Mouse (Mus musculus): ENCODE results near the gene Cnksr1. TPM values are rescaled to one million over a fixed set of nuclear protein-coding genes. Genes with fewer than 3 reads are reported as not detected.

Gene Cnksr1
- polyA plus RNA-seq, 1 experiment from 2014 or later: 0.20 TPM

DNA sequence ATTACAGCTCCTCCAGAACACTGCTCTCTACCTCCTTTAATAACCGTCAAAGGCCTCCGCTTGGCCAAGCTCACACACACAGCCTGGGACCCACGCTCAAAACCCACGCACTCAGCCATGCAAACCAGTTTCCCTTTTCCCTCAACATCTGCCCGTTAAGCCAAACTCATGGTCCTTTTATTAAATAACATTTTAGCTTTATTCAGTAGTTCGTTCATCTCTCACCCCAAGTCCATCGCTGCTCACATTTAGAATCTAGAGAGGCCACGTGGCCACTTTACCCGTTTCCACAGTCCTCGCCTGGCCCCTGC, 12.7 kb upstream of the Cnksr1 start:
- no peaks in the 10 kb centered on the region for H3K36me3 ChIP-seq (replicated peaks; ENCODE audit: insufficient read depth, low read length)
- peak overlapping the region; percentile 37 for H3K4me3 ChIP-seq (ENCODE audit: low read depth, low read length)
- TF ChIP-seq CTCF (IDR thresholded peaks at IDR 0.05; ENCODE audit: low read depth) (no peak), EP300 (IDR thresholded peaks at IDR 0.05; ENCODE audit: low read depth) (no peak)
- ATAC-seq: no peak
- H3K27me3 ChIP-seq (ENCODE audit: insufficient read depth, low read length): peaks cover 90% of the 10 kb centered on the region
- no peak for DNase-seq
- H3K9ac ChIP-seq (replicated peaks): no peak overlapping the region
- peaks cover 27% of the 10 kb centered on the region for H3K4me1 ChIP-seq (ENCODE audit: insufficient read depth)
- H3K27ac ChIP-seq (ENCODE audit: low read depth): no peak overlapping the region
- peak overlapping the region; percentile 69 for H3K4me2 ChIP-seq (ENCODE audit: low read depth, low read length)
- no peaks in the 10 kb centered on the region for H3K9me3 ChIP-seq (ENCODE audit: low read length)
- 22% methylated on average over 10 of the region's 10 CpGs for WGBS (ENCODE audit: insufficient replicate concordance)

DNA sequence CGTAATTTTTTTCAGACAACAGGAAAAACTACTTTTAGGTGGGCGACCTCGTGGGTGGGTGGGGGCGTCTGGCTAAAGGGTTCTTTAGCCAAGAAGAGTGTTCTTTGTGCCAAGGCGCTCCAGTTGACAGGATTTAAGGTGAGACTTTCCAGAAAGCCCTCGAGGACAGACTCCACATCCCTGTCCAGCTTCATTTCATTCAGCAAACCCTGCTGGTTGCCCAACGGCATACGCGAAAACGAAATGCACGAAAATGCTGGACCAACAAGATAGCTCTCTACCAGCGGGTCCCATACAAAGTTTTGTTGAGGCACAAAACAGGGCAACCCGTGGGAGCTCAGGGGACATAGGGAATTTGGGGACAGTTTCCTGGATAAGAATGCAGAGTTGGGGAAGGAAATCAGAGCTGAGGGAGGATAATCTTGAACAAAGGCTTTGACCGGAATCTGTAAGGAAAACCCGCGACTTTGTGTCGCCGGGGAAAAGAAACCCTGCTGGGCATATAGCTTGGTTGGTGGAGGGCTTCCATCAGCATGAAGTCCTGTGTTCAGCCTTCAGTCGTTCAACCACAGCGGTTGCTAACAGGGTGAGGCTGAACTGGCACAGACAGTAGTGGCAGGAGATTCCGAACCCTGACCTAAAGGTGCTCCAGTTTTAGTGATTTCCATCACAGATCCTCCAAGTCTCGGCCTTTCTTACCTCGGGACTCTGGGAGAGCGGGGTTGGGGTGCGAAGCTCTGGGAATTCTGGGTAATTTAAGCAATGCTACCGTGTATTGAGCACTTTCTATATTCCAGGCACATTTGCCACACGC, 12.1 kb upstream of the Cnksr1 start:
- Histone ChIP-seq H3K4me2 (ENCODE audit: low read depth, low read length) (peak overlapping the region; percentile 69), H3K4me3 (ENCODE audit: low read depth, low read length) (peak overlapping the region; percentile 37), H3K4me1 (ENCODE audit: insufficient read depth) (peaks cover 30% of the 10 kb centered on the region)

DNA sequence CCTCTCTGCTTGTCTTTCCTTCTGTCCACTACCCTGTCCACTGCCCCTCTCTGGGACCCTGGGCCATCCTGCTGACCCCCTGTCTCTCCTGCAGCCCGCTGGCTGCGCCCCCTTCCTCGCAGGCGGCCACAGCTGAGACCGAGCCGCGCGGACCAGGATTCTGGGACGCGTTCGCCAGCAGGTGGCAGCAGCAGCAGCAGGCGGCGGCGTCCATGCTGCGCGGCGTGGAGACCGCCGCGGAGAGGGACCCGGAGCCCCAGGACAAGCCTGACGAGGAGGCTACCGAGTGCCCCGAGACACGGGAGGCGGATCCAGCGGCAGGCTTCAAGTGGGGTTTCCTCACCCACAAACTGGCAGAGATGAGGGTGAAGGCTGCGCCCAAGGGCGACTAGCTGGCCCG, 11.5 kb upstream of the Cnksr1 start:
- Histone ChIP-seq H3K27me3 (ENCODE audit: insufficient read depth, low read length) (peaks cover 83% of the 10 kb centered on the region), H3K9ac (replicated peaks) (no peak overlapping the region), H3K9me3 (ENCODE audit: low read length) (no peaks in the 10 kb centered on the region), H3K36me3 (replicated peaks; ENCODE audit: insufficient read depth, low read length) (no peaks in the 10 kb centered on the region), H3K4me3 (ENCODE audit: low read depth, low read length) (peak overlapping the region; percentile 32), H3K4me2 (ENCODE audit: low read depth, low read length) (peak overlapping the region; percentile 64), H3K27ac (ENCODE audit: low read depth) (no peak overlapping the region), H3K4me1 (ENCODE audit: insufficient read depth) (peaks cover 35% of the 10 kb centered on the region)
- DNase-seq (peak; percentile 81), ATAC-seq (peak; percentile 34; the same call in 1 of the 2 replicates)
- no peak for TF ChIP-seq EP300 (IDR thresholded peaks at IDR 0.05; ENCODE audit: low read depth)
- TF ChIP-seq CTCF (IDR thresholded peaks at IDR 0.05; ENCODE audit: low read depth): peak; percentile 91
- WGBS (ENCODE audit: insufficient replicate concordance): 2% methylated on average over 30 of the region's 30 CpGs

More for the DNA sequence above, 12.1 kb upstream of the Cnksr1 start:
- TF ChIP-seq CTCF (IDR thresholded peaks at IDR 0.05; ENCODE audit: low read depth) (no peak), EP300 (IDR thresholded peaks at IDR 0.05; ENCODE audit: low read depth) (no peak)
- 30% methylated on average over 27 of the region's 27 CpGs for WGBS (ENCODE audit: insufficient replicate concordance)
- no peak for ATAC-seq
- no peak overlapping the region for H3K9ac ChIP-seq (replicated peaks)
- H3K36me3 ChIP-seq (replicated peaks; ENCODE audit: insufficient read depth, low read length): no peaks in the 10 kb centered on the region
- DNase-seq: no peak
- H3K27me3 ChIP-seq (ENCODE audit: insufficient read depth, low read length): peaks cover 89% of the 10 kb centered on the region
- no peak overlapping the region for H3K27ac ChIP-seq (ENCODE audit: low read depth)
- no peaks in the 10 kb centered on the region for H3K9me3 ChIP-seq (ENCODE audit: low read length)

DNA sequence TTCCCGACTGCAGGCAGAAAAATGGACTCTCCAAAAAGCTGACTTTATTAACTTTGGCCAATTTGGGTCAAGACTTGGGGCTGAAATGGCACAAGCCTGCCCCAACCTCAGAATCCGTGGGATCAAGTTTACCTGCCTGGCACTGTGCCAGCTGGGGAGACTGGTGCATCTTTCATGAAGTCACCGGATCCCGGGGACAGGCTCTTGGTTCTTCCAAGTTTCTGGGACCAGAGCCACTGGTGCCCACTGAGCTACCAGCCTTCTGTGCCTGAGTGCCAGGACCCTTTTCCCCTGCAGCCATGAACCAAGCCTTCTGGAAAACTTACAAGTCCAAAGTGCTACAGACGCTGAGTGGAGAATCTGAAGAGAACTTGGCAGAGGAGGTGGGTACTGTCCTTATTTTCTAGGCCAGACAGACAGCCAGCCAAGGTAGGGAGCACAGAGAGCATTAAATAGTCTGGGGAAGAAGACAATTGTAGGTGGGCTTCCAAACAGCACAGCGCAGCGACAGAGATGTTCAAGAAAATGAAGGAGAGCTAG, 8.6 kb upstream of the Cnksr1 start, which contains the start of gene Gm30191:
Gene Gm30191 (plus strand): TSS at position 217 of the 540 bp plus-strand sequence.
- no peaks in the 10 kb centered on the region for H3K9me3 ChIP-seq (ENCODE audit: low read length)
- DNase-seq (no peak), ATAC-seq (no peak)
- H3K4me2 ChIP-seq (ENCODE audit: low read depth, low read length): peak within 1 kb of the TSS; percentile 100
- peaks cover 55% of the 10 kb centered on the region for H3K27me3 ChIP-seq (ENCODE audit: insufficient read depth, low read length)
- no peaks in the 10 kb centered on the region for H3K36me3 ChIP-seq (replicated peaks; ENCODE audit: insufficient read depth, low read length)
- TF ChIP-seq CTCF (IDR thresholded peaks at IDR 0.05; ENCODE audit: low read depth) (no peak), EP300 (IDR thresholded peaks at IDR 0.05; ENCODE audit: low read depth) (no peak)
- peak within 1 kb of the TSS; percentile 87 for H3K4me3 ChIP-seq (ENCODE audit: low read depth, low read length)
- WGBS (ENCODE audit: insufficient replicate concordance): 74% methylated on average over 7 of the region's 7 CpGs
- H3K4me1 ChIP-seq (ENCODE audit: insufficient read depth): peaks cover 32% of the 10 kb centered on the region
- H3K9ac ChIP-seq (replicated peaks): no peak within 1 kb of the TSS
- no peak within 1 kb of the TSS for H3K27ac ChIP-seq (ENCODE audit: low read depth)

DNA sequence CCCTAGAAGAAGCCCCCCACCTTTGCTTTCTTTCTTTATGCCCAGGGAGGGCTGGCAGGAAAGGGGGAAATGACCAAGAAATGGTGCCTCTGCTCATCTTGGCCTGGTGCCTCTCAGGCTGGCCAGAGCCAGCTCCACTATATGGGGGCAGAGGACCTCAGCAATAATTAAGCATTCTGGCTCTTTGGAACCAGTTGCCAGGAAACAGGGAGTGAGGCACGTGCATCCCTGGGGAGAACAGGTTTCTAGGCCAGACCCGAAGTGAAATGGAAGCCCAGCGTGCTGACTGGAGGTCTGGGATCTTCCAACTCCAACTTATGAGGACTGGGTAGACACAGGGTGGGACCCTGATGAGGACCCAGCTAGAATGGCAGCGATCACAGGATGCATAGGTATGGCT, 8.1 kb upstream of the Cnksr1 start:
- H3K9ac ChIP-seq (replicated peaks): no peak overlapping the region
- H3K36me3 ChIP-seq (replicated peaks; ENCODE audit: insufficient read depth, low read length): no peaks in the 10 kb centered on the region
- H3K9me3 ChIP-seq (ENCODE audit: low read length): no peaks in the 10 kb centered on the region
- WGBS (ENCODE audit: insufficient replicate concordance): 56% methylated on average over 4 of the region's 4 CpGs
- ATAC-seq (no peak), DNase-seq (no peak)
- H3K4me1 ChIP-seq (ENCODE audit: insufficient read depth): peaks cover 26% of the 10 kb centered on the region
- H3K27ac ChIP-seq (ENCODE audit: low read depth): no peak overlapping the region
- no peak for TF ChIP-seq EP300 (IDR thresholded peaks at IDR 0.05; ENCODE audit: low read depth)
- no peak overlapping the region for H3K4me2 ChIP-seq (ENCODE audit: low read depth, low read length)
- H3K4me3 ChIP-seq (ENCODE audit: low read depth, low read length): no peak overlapping the region
- H3K27me3 ChIP-seq (ENCODE audit: insufficient read depth, low read length): peaks cover 50% of the 10 kb centered on the region

DNA sequence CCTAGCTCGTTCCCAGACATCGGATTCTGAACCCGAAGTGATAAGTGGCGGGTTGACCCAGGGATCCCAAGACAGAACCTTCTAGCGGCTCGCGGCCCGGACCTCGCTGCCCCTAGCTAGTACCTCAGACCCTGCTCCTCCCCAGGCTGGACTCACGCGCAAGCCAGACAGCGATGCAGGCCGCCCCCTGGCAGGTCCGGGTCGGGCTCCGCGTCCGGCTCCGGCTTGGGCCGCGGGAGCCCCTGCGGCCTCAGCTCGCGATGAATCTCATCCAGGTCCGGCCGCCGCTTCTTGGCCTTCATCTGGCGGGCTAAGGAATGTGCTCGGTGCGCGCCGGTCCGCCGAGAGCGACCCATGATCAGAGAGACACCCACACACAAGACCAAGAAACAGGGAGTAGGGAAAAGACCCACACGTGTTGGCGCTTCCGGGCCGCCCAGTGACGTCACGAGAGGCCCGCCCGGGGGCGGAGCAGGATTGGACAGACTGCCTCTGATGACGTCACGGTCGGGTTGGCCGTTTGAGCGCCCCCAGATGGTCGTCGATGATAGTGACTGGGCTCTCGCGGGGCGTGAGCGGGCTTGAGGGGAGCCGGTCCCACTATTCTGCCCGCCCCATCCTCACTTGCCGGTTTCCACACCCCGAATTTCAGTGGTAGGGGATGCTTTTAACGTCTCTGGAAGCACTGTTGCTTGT, 7.1 kb upstream of the Cnksr1 start, which contains the start of gene Zfp593:
Gene Zfp593 (minus strand): TSS at position 445 of the 696 bp plus-strand sequence.
- Histone ChIP-seq H3K4me1 (ENCODE audit: insufficient read depth) (peaks cover 18% of the 10 kb centered on the region), H3K27ac (ENCODE audit: low read depth) (peak within 1 kb of the TSS; percentile 30; the same call in 1 of the 2 replicates), H3K9me3 (ENCODE audit: low read length) (no peaks in the 10 kb centered on the region), H3K4me2 (ENCODE audit: low read depth, low read length) (peak within 1 kb of the TSS; percentile 100), H3K9ac (replicated peaks) (peak within 1 kb of the TSS; percentile 83), H3K36me3 (replicated peaks; ENCODE audit: insufficient read depth, low read length) (no peaks in the 10 kb centered on the region), H3K4me3 (ENCODE audit: low read depth, low read length) (peak within 1 kb of the TSS; percentile 87), H3K27me3 (ENCODE audit: insufficient read depth, low read length) (peaks cover 40% of the 10 kb centered on the region)
- DNase-seq (peak; percentile 96), ATAC-seq (peak; percentile 85)
- TF ChIP-seq CTCF (IDR thresholded peaks at IDR 0.05; ENCODE audit: low read depth): peak; percentile 89
- TF ChIP-seq EP300 (IDR thresholded peaks at IDR 0.05; ENCODE audit: low read depth): no peak
- WGBS (ENCODE audit: insufficient replicate concordance): under 1% methylated on average over 60 of the region's 60 CpGs
